Mouse (Mus musculus) stomach, embryonic 14.5 days (tissue): ENCODE measurements around the gene Slc35b2. TPM values are rescaled to one million over a fixed set of nuclear protein-coding genes. Genes with fewer than 3 reads are reported as not detected.

Source experiments
- ATAC-seq: fragments of 200-750 bp; cut with Nextera tagmentation; 2 replicates; pipeline ENCODE4 v1.8.0; 2017; ENCODE audit warnings: low read depth, moderate TSS enrichment; ENCODE audit not compliant: insufficient number of reproducible peaks, insufficient read depth, low FRiP score
- H3K27ac ChIP-seq: fragments of 300-500 bp; sonication (generic); 2 replicates; pipeline ENCODE4 v1.5.1; 2014; ENCODE audit warnings: mild to moderate bottlenecking, low read length, moderate library complexity, mixed read lengths
- H3K27me3 ChIP-seq: fragments of 300-500 bp; sonication (generic); 2 replicates; pipeline ENCODE4 v1.6.1; 2014; ENCODE audit warnings: low read length, control low read depth, mixed read lengths; ENCODE audit not compliant: control insufficient read depth, insufficient read depth
- H3K36me3 ChIP-seq: fragments of 300-500 bp; sonication (generic); 2 replicates; pipeline ENCODE4 v1.6.1; 2014; ENCODE audit warnings: mild to moderate bottlenecking, control low read depth, low read length, moderate library complexity, mixed read lengths; ENCODE audit not compliant: control insufficient read depth, insufficient read depth
- H3K4me1 ChIP-seq: fragments of 300-500 bp; sonication (generic); 2 replicates; pipeline ENCODE4 v1.6.1; 2014; ENCODE audit warnings: low read length, control low read depth, mixed read lengths; ENCODE audit not compliant: control insufficient read depth, insufficient read depth
- H3K4me2 ChIP-seq: fragments of 300-500 bp; sonication (generic); replicated peaks from 2 replicates; pipeline ENCODE4 v1.6.1; 2014; ENCODE audit warnings: low read depth, low read length, control low read depth
- H3K4me3 ChIP-seq: fragments of 300-500 bp; sonication (generic); 2 replicates; pipeline ENCODE4 v1.5.1; 2014; ENCODE audit warnings: low read depth, low read length, control low read depth
- H3K9ac ChIP-seq: fragments of 300-500 bp; sonication (generic); replicated peaks from 2 replicates; pipeline ENCODE4 v1.6.1; 2014; ENCODE audit warnings: low read depth, mild to moderate bottlenecking, control low read depth, low read length, moderate library complexity, mixed read lengths
- H3K9me3 ChIP-seq: fragments of 300-500 bp; sonication (generic); 2 replicates; pipeline ENCODE4 v1.6.1; 2016; ENCODE audit warnings: low read depth, low read length, control low read depth; ENCODE audit not compliant: control insufficient read depth
- WGBS: fragments of 180-500 bp; shearing (Covaris S2); extraction: QIAGEN DNeasy Blood & Tissue Kit; methylation state at CpG from one replicate; pipeline ENCODE4 v1.1.7; 2014; 5-methylcytosine and 5-hydroxymethylcytosine counted together
- polyA plus RNA-seq: library from polyadenylated mRNA; unstranded; fragments of >200 nt; fragmentation: Nextera tagmentation; extraction: Ambion mirVana; gene quantifications from 2 replicates; pipeline ENCODE4 v1.2.1, GENCODE M21; 2014

Slc35b2 gene
- polyA plus RNA-seq, 1 experiment from 2014 or later, result 117 TPM

DNA sequence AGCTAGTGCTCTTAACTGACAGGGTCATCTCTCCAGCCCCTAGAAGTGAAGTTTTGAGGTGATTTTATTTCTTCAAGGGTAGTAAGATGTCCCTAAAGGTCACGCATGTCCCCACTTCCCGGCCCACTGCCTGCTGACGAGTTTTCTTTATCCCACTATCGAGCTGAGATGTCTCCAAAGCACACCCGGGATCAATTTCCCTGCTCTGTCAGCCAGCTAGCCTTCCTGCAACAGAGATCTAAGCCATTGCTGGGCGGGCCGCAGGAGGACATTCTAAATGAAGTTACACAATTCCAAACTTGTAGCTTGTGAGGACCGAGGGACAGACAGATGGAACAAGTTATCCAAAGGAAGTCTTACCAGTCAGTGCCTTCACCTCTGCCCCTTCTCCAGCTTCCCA, 36.6 kb downstream of the Slc35b2 start:
- ATAC-seq, result no peak
- H3K4me2 ChIP-seq, result no peak overlapping the region
- WGBS, result 76% methylated on average over 8 of the region's 8 CpGs

DNA sequence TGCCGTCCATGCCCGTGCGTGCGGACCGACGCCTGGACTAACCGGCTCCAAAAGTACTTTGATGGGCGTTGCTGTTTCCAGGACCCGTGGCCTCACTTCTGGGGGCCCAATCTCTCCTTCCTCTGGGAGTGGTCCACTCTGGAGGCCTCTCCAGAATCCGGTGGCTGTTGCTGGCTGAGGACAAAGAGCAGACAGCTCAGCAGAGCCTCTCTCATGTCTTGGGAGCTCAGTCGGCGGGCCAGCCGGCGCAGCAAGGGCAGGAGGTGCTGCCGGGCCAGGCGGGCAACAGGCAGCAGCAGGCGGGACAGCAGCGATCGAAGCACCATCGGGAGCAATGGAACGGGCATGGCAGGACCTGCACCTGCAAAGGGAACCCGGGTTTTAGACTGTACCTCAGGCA, 37.7 kb downstream of the Slc35b2 start:
- ATAC-seq, result no peak
- no peak overlapping the region for H3K9ac ChIP-seq

More for the DNA sequence above, 36.6 kb downstream of the Slc35b2 start:
- Histone ChIP-seq H3K27ac (no peak overlapping the region), H3K4me1 (peaks cover 20% of the 10 kb centered on the region), H3K36me3 (no peaks in the 10 kb centered on the region), H3K4me3 (no peak overlapping the region), H3K27me3 (no peaks in the 10 kb centered on the region), H3K9me3 (no peaks in the 10 kb centered on the region), H3K9ac (no peak overlapping the region)

DNA sequence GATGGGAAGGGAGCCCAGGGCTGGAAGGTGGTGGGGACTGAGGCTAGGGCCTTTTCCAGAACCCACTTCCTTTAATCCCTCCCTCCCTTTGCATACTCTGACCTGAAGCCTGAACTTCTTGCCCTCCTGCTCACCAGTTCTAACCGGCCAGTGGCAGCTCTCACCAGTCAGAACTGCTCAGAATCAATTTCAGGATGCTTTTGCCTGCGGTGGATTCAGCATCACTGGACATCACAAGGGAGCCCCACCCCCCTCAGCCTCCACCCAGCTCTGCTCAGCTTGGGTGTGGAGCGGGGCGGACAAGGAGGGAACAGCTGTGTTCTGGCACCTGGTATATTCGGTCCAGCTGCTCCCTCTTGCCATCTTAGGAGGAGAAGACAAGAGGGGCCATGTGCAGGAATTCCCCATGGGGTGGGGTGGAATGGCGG, 38.2 kb downstream of the Slc35b2 start, which contains the start of gene Mymx:
Gene Mymx (minus strand): TSS at position 226 of the 428 bp plus-strand sequence.
- WGBS, result 30% methylated on average over 6 of the region's 6 CpGs
- Histone ChIP-seq H3K4me3 (no peak within 1 kb of the TSS), H3K27me3 (no peaks in the 10 kb centered on the region), H3K4me1 (peaks cover 18% of the 10 kb centered on the region), H3K27ac (no peak within 1 kb of the TSS), H3K9ac (no peak within 1 kb of the TSS), H3K36me3 (no peaks in the 10 kb centered on the region), H3K4me2 (no peak within 1 kb of the TSS), H3K9me3 (no peaks in the 10 kb centered on the region)
- no peak for ATAC-seq

More for the DNA sequence above, 37.7 kb downstream of the Slc35b2 start:
- Histone ChIP-seq H3K27ac (no peak overlapping the region), H3K27me3 (no peaks in the 10 kb centered on the region), H3K36me3 (no peaks in the 10 kb centered on the region), H3K4me2 (no peak overlapping the region), H3K9me3 (no peaks in the 10 kb centered on the region), H3K4me1 (peaks cover 20% of the 10 kb centered on the region), H3K4me3 (no peak overlapping the region)
- WGBS, result 19% methylated on average over 22 of the region's 22 CpGs

DNA sequence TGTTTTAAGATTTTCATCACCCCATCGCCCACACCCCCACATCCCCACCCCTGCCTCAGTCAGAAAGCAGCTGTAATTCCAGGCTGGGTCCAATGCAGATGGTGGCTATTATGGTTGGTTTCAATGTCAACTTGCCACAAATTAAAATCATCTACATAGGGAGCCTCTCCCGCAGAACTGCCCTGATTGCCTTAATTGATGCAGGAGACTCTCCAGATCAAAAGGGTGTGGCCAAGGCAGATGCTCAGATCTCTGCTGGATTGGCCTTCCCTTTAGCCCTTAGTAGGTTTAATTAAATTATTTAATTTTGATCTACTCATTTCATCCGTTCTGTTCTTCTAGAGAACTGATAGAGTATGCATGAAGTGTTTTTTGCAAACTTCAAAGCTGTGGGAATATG, 39.3 kb downstream of the Slc35b2 start:
- 86% methylated on average over 3 of the region's 3 CpGs for WGBS
- Histone ChIP-seq H3K9me3 (no peaks in the 10 kb centered on the region), H3K27ac (no peak overlapping the region), H3K4me1 (peaks cover 14% of the 10 kb centered on the region), H3K9ac (no peak overlapping the region), H3K36me3 (no peaks in the 10 kb centered on the region), H3K4me2 (no peak overlapping the region), H3K27me3 (no peaks in the 10 kb centered on the region), H3K4me3 (no peak overlapping the region)
- no peak for ATAC-seq

DNA sequence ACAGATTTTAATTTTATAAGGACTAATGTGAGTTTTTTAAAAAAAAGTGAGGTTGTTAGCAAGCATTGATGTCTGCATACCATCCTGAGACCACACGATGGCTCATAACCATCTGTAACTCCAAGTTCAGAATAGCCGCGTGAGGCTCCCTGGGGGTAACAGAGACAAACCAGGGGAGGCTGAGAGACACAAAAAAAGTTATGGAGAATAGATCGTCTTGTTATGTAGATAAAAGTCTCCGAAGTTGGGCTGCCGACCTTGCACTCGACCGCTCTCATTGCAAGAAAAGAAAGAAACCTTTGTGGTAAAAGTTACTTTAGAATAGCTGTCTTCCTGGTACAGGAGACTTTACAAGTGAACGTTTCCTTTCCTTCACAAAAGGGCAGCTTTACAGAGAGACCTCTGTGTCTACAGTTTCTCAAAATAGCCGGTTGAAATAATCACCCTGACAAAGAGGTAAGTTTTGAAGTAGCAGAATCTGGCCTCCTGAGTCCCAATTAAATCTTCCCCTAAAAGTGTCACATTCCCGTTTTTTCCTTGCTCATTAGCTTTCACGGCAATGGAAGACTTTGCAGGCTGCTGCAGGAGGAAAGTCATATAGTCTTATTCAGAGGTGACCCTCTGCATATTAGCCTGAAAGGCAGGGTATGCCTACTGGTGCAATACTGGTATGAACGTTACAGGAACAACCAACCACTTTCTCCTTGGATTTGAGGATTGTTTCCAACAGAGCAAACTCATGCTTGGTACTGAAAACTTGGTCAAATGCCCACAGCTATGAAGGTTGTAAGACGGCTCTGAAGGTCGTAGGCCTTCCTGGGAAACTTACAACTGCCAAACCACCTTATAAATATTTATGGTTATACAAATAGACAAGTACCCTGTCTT, 43.6 kb downstream of the Slc35b2 start:
- no peak for ATAC-seq
- WGBS, result 73% methylated on average over 15 of the region's 15 CpGs
- Histone ChIP-seq H3K4me3 (no peak overlapping the region), H3K36me3 (no peaks in the 10 kb centered on the region), H3K9me3 (no peaks in the 10 kb centered on the region), H3K27ac (no peak overlapping the region), H3K9ac (no peak overlapping the region), H3K27me3 (no peaks in the 10 kb centered on the region), H3K4me1 (no peaks in the 10 kb centered on the region), H3K4me2 (no peak overlapping the region)

DNA sequence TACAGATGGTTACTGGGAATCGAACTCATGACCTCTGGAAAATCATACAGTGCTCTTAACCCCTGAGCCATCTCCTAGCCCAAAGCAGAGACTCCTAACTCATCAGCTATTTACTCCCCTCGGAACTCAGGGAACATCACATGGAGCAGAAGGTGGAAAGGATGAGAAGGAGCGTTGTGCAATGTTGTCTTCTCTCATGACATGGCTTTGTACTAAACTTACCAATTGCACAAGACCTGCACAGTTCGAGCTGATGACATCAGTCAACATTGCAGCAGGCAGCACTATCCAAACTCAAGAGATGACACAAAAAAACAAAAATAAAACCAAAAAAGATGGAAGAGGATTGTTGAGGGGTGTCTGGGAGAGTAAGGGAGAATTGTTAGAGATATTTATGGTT, 44.7 kb downstream of the Slc35b2 start:
- Histone ChIP-seq H3K27ac (no peak overlapping the region), H3K4me1 (no peaks in the 10 kb centered on the region), H3K4me3 (no peak overlapping the region), H3K27me3 (no peaks in the 10 kb centered on the region), H3K9me3 (no peaks in the 10 kb centered on the region), H3K4me2 (no peak overlapping the region), H3K9ac (no peak overlapping the region), H3K36me3 (no peaks in the 10 kb centered on the region)
- no peak for ATAC-seq
- 89% methylated on average over 4 of the region's 4 CpGs for WGBS

DNA sequence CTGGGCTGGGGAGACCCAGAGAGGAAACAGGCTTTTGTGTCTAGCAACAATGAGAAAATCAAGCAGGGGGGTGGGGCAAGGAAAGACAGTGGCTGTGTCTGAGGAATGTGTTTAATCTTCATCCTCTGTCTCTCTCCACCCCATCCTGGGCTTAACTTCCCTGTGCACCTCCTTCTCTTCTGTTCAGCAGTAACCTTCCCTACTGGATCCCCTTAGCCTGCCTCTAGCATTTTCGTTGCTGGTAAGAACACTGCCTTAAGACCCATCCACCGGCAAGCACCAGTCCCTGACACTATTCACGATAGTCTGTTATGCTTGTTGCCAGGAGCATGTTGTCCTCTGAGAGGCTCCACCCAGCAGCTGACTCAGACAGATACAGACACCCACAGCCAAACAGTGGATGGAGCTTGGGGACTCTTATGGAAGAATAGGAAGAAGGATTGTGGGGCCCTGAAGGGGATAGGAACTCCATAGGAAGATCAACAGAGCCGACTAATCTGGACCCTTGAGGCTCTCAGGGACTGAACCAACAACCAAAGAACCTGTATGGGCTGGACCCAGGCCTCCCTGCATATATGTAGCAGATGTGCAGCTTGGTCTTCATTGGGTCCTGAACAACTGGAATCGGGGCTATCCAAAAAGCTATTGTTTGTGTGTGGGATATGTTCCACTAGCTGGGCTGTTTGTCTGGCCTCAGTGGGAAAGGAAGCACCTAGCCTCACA, 46.6 kb downstream of the Slc35b2 start:
- Histone ChIP-seq H3K9ac (no peak overlapping the region), H3K9me3 (no peaks in the 10 kb centered on the region), H3K27ac (no peak overlapping the region), H3K27me3 (no peaks in the 10 kb centered on the region), H3K4me3 (no peak overlapping the region), H3K4me2 (no peak overlapping the region), H3K4me1 (no peaks in the 10 kb centered on the region), H3K36me3 (no peaks in the 10 kb centered on the region)
- 32% methylated on average over 5 of the region's 5 CpGs for WGBS
- ATAC-seq, result no peak; the same call in 1 of the 2 replicates

DNA sequence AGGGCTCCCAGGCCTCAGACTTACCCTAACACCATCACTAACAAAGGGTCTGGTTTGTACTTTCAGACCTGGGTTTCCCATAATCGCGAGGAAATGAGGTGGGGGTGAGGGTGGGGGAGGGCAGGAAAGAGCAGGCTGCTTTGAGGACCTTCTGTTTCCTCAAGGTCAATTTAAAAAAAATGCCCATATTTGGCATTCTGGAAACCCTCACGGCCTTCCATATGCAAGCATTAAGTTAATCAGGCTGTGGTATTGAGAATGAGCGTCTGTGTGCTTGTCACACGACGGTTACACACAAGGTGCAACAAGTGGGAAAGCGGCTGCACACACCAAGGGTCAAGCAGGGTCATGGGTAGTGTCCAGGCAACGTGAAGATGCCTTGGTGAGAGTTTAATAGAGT, 48.3 kb downstream of the Slc35b2 start:
- H3K27ac ChIP-seq, result no peak overlapping the region
- 68% methylated on average over 8 of the region's 8 CpGs for WGBS
- H3K36me3 ChIP-seq, result no peaks in the 10 kb centered on the region
- no peaks in the 10 kb centered on the region for H3K9me3 ChIP-seq
- no peak overlapping the region for H3K9ac ChIP-seq
- H3K27me3 ChIP-seq, result no peaks in the 10 kb centered on the region
- no peaks in the 10 kb centered on the region for H3K4me1 ChIP-seq
- ATAC-seq, result no peak
- H3K4me3 ChIP-seq, result no peak overlapping the region
- H3K4me2 ChIP-seq, result no peak overlapping the region
